Mouse (Mus musculus): ENCODE measurements at regions not wholly inside any gene's neighbourhood (a gene's known extent, or its start where the extent isn't known, plus 50 kb on each side); places are given as distances from the start of the nearest gene placed in this dataset.

- TF ChIP-seq POLR2A (IDR thresholded peaks at IDR 0.05; ENCODE audit: borderline replicate concordance, extremely low read depth, insufficient read depth, insufficient read length), result no peak
- H3K9me3 ChIP-seq (ENCODE audit: control insufficient read depth, low read length), result no peaks in the 10 kb centered on the region
- H3K36me3 ChIP-seq (ENCODE audit: control insufficient read depth, insufficient read depth, low read length), result no peaks in the 10 kb centered on the region
- H3K4me1 ChIP-seq (ENCODE audit: control insufficient read depth, insufficient read depth, low read length), result no peaks in the 10 kb centered on the region
- H3K27ac ChIP-seq (replicated peaks; ENCODE audit: low read depth, low read length), result no peak overlapping the region
- no peak for ATAC-seq (ENCODE audit: low FRiP score, low read depth)
- peak; percentile 77 for DNase-seq (ENCODE audit: low spot score)
- no peak overlapping the region for H3K9ac ChIP-seq (ENCODE audit: low read depth, low read length, severe bottlenecking)
- H3K27me3 ChIP-seq (ENCODE audit: control insufficient read depth, insufficient read depth, low read length), result no peaks in the 10 kb centered on the region
- no peak overlapping the region for H3K4me3 ChIP-seq (replicated peaks; ENCODE audit: low read length)
- 69% methylated on average over 2 of the region's 2 CpGs for WGBS
- H3K4me2 ChIP-seq (replicated peaks; ENCODE audit: low read depth, low read length, severe bottlenecking), result no peak overlapping the region
These were observed 292.5 kb upstream of the Grm7 start for GRCm38 (mm10) chr6:110352841-110353240.

Data from limb, embryonic 14.5 days (tissue).